In the genomic region with DNA sequence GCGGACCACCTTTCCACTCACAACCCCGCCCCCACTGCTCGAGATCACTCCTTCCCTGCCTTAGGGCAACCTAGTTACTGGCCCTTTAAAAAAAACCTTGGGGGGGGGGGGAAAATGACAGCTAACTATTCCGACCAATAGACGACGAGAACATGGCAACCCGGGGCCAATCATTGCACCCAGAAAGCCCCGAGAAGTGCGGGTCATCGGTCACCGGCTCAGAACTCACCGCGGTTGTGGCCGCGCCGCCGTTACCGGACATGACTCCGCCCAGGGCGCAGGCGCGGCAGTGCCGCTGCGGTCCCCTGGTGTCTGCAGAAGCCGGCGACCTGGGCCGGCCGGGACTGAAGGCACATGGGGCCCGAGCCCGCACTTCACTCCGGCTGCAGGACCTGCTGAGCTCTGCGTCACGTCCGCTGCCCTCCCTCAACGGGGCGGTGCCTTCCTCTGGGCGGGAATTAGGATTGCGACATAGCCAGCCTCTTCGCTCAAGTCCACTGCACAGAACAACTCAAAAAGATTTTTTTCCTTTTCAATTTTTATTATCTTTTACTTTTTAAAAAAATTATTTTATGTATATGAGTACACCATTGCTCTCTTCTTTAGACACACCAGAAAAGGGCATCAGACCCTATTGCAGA, we compare ENCODE assay signal across 8 mouse cellular contexts. TPM values are rescaled to one million over a fixed set of nuclear protein-coding genes. Genes with fewer than 3 reads are reported as not detected.
DNase-seq lines count a peak whose midpoint lies in the region; ATAC-seq and TF ChIP-seq lines count a peak whose summit lies in the region.

Gene Hmbs, minus strand, starts transcription at position 448 of the 641 bp plus-strand sequence.

- no peak for TF ChIP-seq RAD21 in CH12.LX (IDR thresholded peaks at IDR 0.05; ENCODE audit: low read depth, low read length)

- peak; percentile 88 for TF ChIP-seq POLR2A in CH12.LX (IDR thresholded peaks at IDR 0.05; ENCODE audit: low read depth, low read length)

- in situ Hi-C loops in CH12.LX (cut with MboI; ENCODE audit: low pct_ligation_motif_present, low pct_unique_long_range_greater_than_20kb, low sequenced_read_pairs) = loop anchor here (5.0 kb wide), 2 partner anchors 52 to 53 kb away; partner anchors contain the start of gene Slc37a4

- H3K4me3 ChIP-seq in CH12.LX (replicated peaks in 1 of 3; ENCODE audit: low read depth in 2 of 3, low read length in 2 of 3, poor library complexity in 1 of 3) = peak within 1 kb of the TSS; percentile 68 to 75 (median 70)
- peak within 1 kb of the TSS; percentile 88 for H3K4me3 ChIP-seq in forebrain, embryonic 12.5 days (replicated peaks)
- peak within 1 kb of the TSS; percentile 91 for H3K4me3 ChIP-seq in heart, postnatal 0 days (ENCODE audit: low read depth, low read length)
- peak within 1 kb of the TSS; percentile 79 for H3K4me3 ChIP-seq in liver, postnatal 0 days (ENCODE audit: low read depth, low read length)
- peak within 1 kb of the TSS; percentile 79 for H3K4me3 ChIP-seq in neural tube, embryonic 14.5 days (ENCODE audit: low read depth, low read length)

- peaks cover 5% of the 10 kb centered on the region for H3K79me2 ChIP-seq in CH12.LX (replicated peaks; ENCODE audit: control insufficient read depth, extremely low read depth, insufficient read depth, poor library complexity, severe bottlenecking)

- under 1% methylated on average over 39 of the region's 39 CpGs for WGBS in forebrain, embryonic 12.5 days
- under 1% methylated on average over 38 of the region's 39 CpGs for WGBS in heart, postnatal 0 days
- WGBS in large intestine, adult 2 months = under 1% methylated on average over 39 of the region's 39 CpGs
- under 1% methylated on average over 39 of the region's 39 CpGs for WGBS in liver, postnatal 0 days (ENCODE audit: insufficient replicate concordance)
- under 1% methylated on average over 39 of the region's 39 CpGs for WGBS in neural tube, embryonic 14.5 days

- peak within 1 kb of the TSS; percentile 64 for H3K9ac ChIP-seq in CH12.LX (ENCODE audit: insufficient read depth, low read depth)
- peak within 1 kb of the TSS; percentile 83 for H3K9ac ChIP-seq in forebrain, embryonic 12.5 days
- peak within 1 kb of the TSS; percentile 75 for H3K9ac ChIP-seq in heart, postnatal 0 days (replicated peaks; ENCODE audit: low read depth, low read length)
- H3K9ac ChIP-seq in liver, postnatal 0 days (replicated peaks) = peak within 1 kb of the TSS; percentile 95
- peak within 1 kb of the TSS; percentile 83 for H3K9ac ChIP-seq in neural tube, embryonic 14.5 days (replicated peaks; ENCODE audit: low read depth, low read length)

- peak within 1 kb of the TSS; percentile 77 for H3K27ac ChIP-seq in CH12.LX (ENCODE audit: insufficient read depth, low read depth)
- H3K27ac ChIP-seq in forebrain, embryonic 12.5 days = peak within 1 kb of the TSS; percentile 98
- peak within 1 kb of the TSS; percentile 98 for H3K27ac ChIP-seq in heart, postnatal 0 days (ENCODE audit: low read depth)
- peak within 1 kb of the TSS; percentile 96 for H3K27ac ChIP-seq in liver, postnatal 0 days (ENCODE audit: low read depth)
- peak within 1 kb of the TSS; percentile 97 for H3K27ac ChIP-seq in neural tube, embryonic 14.5 days (ENCODE audit: low read depth, low read length)

- no peak for TF ChIP-seq CTCF in CH12.LX (conservative IDR thresholded peaks at IDR 0.05 in 1 of 2, IDR thresholded peaks at IDR 0.05 in 1 of 2; ENCODE audit: low read depth in 2 of 2, low read length in 2 of 2)
- no peak for TF ChIP-seq CTCF in heart, postnatal 0 days (IDR thresholded peaks at IDR 0.05; ENCODE audit: low read depth)
- no peak for TF ChIP-seq CTCF in liver, postnatal 0 days (IDR thresholded peaks at IDR 0.05; ENCODE audit: low read depth)

- no peak for TF ChIP-seq EP300 in CH12.LX (IDR thresholded peaks at IDR 0.05; ENCODE audit: low read length)
- peak; percentile 68; the same call in 1 of the 2 replicates for TF ChIP-seq EP300 in heart, postnatal 0 days (IDR thresholded peaks at IDR 0.05; ENCODE audit: low read depth)
- TF ChIP-seq EP300 in liver, postnatal 0 days (IDR thresholded peaks at IDR 0.05; ENCODE audit: low read depth) = no peak

- DNase-seq in CH12.LX (ENCODE audit: extremely low read depth) = peak; percentile 93
- peak; percentile 91 for DNase-seq in c-Kit-positive CD71-positive TER-119-positive erythroid progenitor cells, embryonic 14.5 days (ENCODE audit: low spot score)
- DNase-seq in heart, postnatal 0 days (ENCODE audit: low spot score) = peak; percentile 92
- no peak for DNase-seq in large intestine, adult 2 months (ENCODE audit: low read depth, low spot score)
- DNase-seq in liver, postnatal 0 days = peak; percentile 95
- DNase-seq in testis, postnatal 10 days (ENCODE audit: low spot score) = peak; percentile 93

- peak; percentile 97 for ATAC-seq in forebrain, embryonic 12.5 days (ENCODE audit: low FRiP score)
- ATAC-seq in heart, postnatal 0 days (ENCODE audit: insufficient read depth, low read depth) = peak; percentile 96
- ATAC-seq in liver, postnatal 0 days = peak; percentile 87
- peak; percentile 96 for ATAC-seq in neural tube, embryonic 14.5 days (ENCODE audit: low read depth)

- H3K27me3 ChIP-seq in CH12.LX (replicated peaks) = no peaks in the 10 kb centered on the region
- H3K27me3 ChIP-seq in forebrain, embryonic 12.5 days = no peaks in the 10 kb centered on the region
- no peaks in the 10 kb centered on the region for H3K27me3 ChIP-seq in heart, postnatal 0 days (ENCODE audit: control insufficient read depth, insufficient read depth, low read length)
- no peaks in the 10 kb centered on the region for H3K27me3 ChIP-seq in liver, postnatal 0 days (ENCODE audit: insufficient read depth, low read length)
- H3K27me3 ChIP-seq in neural tube, embryonic 14.5 days (ENCODE audit: control insufficient read depth, insufficient read depth, low read length) = no peaks in the 10 kb centered on the region

- dilution Hi-C loops in CH12.LX (cut with MboI; ENCODE audit: extremely low pct_ligation_motif_present, extremely low pct_unique_long_range_greater_than_20kb, low sequenced_read_pairs) = no loop called here

- H3K4me1 ChIP-seq in CH12.LX (ENCODE audit: control insufficient read depth in 1 of 2, insufficient read depth in 2 of 2) = peaks cover 4 to 32% of the 10 kb centered on the region in 2 experiments; a peak in 2 of 4 replicates
- peaks cover 18% of the 10 kb centered on the region for H3K4me1 ChIP-seq in forebrain, embryonic 12.5 days
- peaks cover 9% of the 10 kb centered on the region; the same call in 1 of the 2 replicates for H3K4me1 ChIP-seq in heart, postnatal 0 days (ENCODE audit: control insufficient read depth, insufficient read depth)
- H3K4me1 ChIP-seq in liver, postnatal 0 days (ENCODE audit: insufficient read depth) = 0 out of 2 replicates have a peak, but pooled peaks cover 4% of the 10 kb centered on the region
- H3K4me1 ChIP-seq in neural tube, embryonic 14.5 days (ENCODE audit: control insufficient read depth, insufficient read depth, low read length) = peaks cover 7% of the 10 kb centered on the region; the same call in 1 of the 2 replicates

- peaks cover 5% of the 10 kb centered on the region for H3K9me3 ChIP-seq in CH12.LX (replicated peaks; ENCODE audit: low read length)
- H3K9me3 ChIP-seq in forebrain, embryonic 12.5 days = no peaks in the 10 kb centered on the region
- H3K9me3 ChIP-seq in heart, postnatal 0 days (replicated peaks; ENCODE audit: control insufficient read depth, low read length) = no peaks in the 10 kb centered on the region
- no peaks in the 10 kb centered on the region for H3K9me3 ChIP-seq in liver, postnatal 0 days (ENCODE audit: low read length)
- H3K9me3 ChIP-seq in neural tube, embryonic 14.5 days (ENCODE audit: control insufficient read depth, low read length) = no peaks in the 10 kb centered on the region

- H3K4me2 ChIP-seq in CH12.LX (ENCODE audit: insufficient read depth, low read depth, poor library complexity, severe bottlenecking) = peak within 1 kb of the TSS; percentile 88
- peak within 1 kb of the TSS; percentile 53 for H3K4me2 ChIP-seq in forebrain, embryonic 12.5 days
- peak within 1 kb of the TSS; percentile 85 for H3K4me2 ChIP-seq in heart, postnatal 0 days (ENCODE audit: low read depth, low read length)
- peak within 1 kb of the TSS; percentile 79 for H3K4me2 ChIP-seq in liver, postnatal 0 days (ENCODE audit: low read depth, low read length)
- H3K4me2 ChIP-seq in neural tube, embryonic 14.5 days (ENCODE audit: low read depth, low read length) = peak within 1 kb of the TSS; percentile 75

- peaks cover 41 to 66% of the 10 kb centered on the region in 2 experiments for H3K36me3 ChIP-seq in CH12.LX (replicated peaks in 1 of 2; ENCODE audit: control insufficient read depth in 1 of 2, insufficient read depth in 1 of 2, low read length in 1 of 2)
- peaks cover 51% of the 10 kb centered on the region for H3K36me3 ChIP-seq in forebrain, embryonic 12.5 days (replicated peaks)
- H3K36me3 ChIP-seq in heart, postnatal 0 days (replicated peaks; ENCODE audit: control insufficient read depth, insufficient read depth, low read length) = peaks cover 45% of the 10 kb centered on the region
- H3K36me3 ChIP-seq in liver, postnatal 0 days (replicated peaks; ENCODE audit: insufficient read depth, low read length) = peaks cover 51% of the 10 kb centered on the region
- peaks cover 14% of the 10 kb centered on the region; the same call in 1 of the 2 replicates for H3K36me3 ChIP-seq in neural tube, embryonic 14.5 days (ENCODE audit: control insufficient read depth, insufficient read depth, low read length)

TF ChIP-seq in CH12.LX, 34 proteins besides CTCF, POLR2A, EP300 and RAD21 (continues in another document):
- TF ChIP-seq TCF12 (IDR thresholded peaks at IDR 0.05; ENCODE audit: low read depth, low read length) = peak; percentile 45; the same call in 1 of the 2 replicates
- peak; percentile 82 for TF ChIP-seq ZNF384 (IDR thresholded peaks at IDR 0.05; ENCODE audit: low read depth, low read length)
- peak; percentile 90 for TF ChIP-seq CHD2 (IDR thresholded peaks at IDR 0.05; ENCODE audit: low read length)
- no peak for TF ChIP-seq PAX5 (IDR thresholded peaks at IDR 0.05; ENCODE audit: low read length)
- peak; percentile 98 for TF ChIP-seq MAZ (IDR thresholded peaks at IDR 0.05; ENCODE audit: low read depth, low read length)
- peak; percentile 76 for TF ChIP-seq NRF1 (IDR thresholded peaks at IDR 0.05; ENCODE audit: low read depth, low read length)
- peak; percentile 91; the same call in 1 of the 2 replicates for TF ChIP-seq SIN3A (IDR thresholded peaks at IDR 0.05; ENCODE audit: low read length)

RNA-seq across cellular contexts. Expression of gene Hmbs, which starts in this region (rescaled TPM):
- total RNA-seq in CH12.LX (2012; rRNA removed) (74.0 and 80.9 TPM in 2 replicates), CH12.LX (2014; rRNA removed) (73.7 and 75.2 TPM in 2 replicates)
- polyA plus RNA-seq in CH12.LX (2012; ENCODE audit: insufficient read length, low read depth) = 65.0 and 65.1 TPM in 2 replicates
- 107 and 115 TPM in 2 replicates for polyA plus RNA-seq in forebrain, embryonic 12.5 days (2016; fragmentation: Nextera tagmentation; extraction: Ambion mirVana)
- 61.5 and 96.3 TPM in 2 replicates for total RNA-seq in heart, postnatal 0 days (2014; rRNA removed; ENCODE audit: low replicate concordance)
- 81.3 and 84.0 TPM in 2 replicates for polyA plus RNA-seq in heart, postnatal 0 days (2015; fragmentation: Nextera tagmentation; extraction: Ambion mirVana)
- 51.9 and 52.9 TPM in 2 replicates for polyA plus RNA-seq in large intestine, adult 2 months (2012; rRNA removed)
- polyA plus RNA-seq in liver, postnatal 0 days (2015; fragmentation: Nextera tagmentation; extraction: Ambion mirVana) = 517 and 539 TPM in 2 replicates
- polyA plus RNA-seq in neural tube, embryonic 14.5 days (2014; fragmentation: Nextera tagmentation; extraction: Ambion mirVana) = 58.3 and 58.4 TPM in 2 replicates
